Mouse (Mus musculus) heart, postnatal 14 days (tissue): ENCODE data around the gene Rtbdn. TPM values are rescaled to one million over a fixed set of nuclear protein-coding genes. Genes with fewer than 3 reads are reported as not detected.
"Not testable (repeated sequence)": the region's sequence is repeated elsewhere in the genome, so short reads cannot be mapped to it uniquely, and the experiment has no call there.

Source experiments
- DNase-seq, 2 experiments: peaks; one replicate each; pipeline ENCODE4 v3.0.0; 2021 to 2022
- intact Hi-C: fragments of 180-260 bp; cut with DNase I; formaldehyde crosslinking; loops from one replicate; pipeline ENCODE4 v1.15.1; 2025
- long read RNA-seq, 2 experiments: library from polyadenylated mRNA; stranded (forward); transcript quantifications; one replicate each; pipeline ENCODE4 v2.0.0; 2021
- total RNA-seq, 2 experiments: library from RNA; stranded (reverse); gene quantifications; 2 replicates each; pipeline ENCODE4 v1.2.3; 2021

Gene Rtbdn
- total RNA-seq = not detected
- long read RNA-seq, experiment 1 = 0 reads
- long read RNA-seq, experiment 2 = 0 reads

- intact Hi-C loops = no loop called here
These were observed at the start of gene Rtbdn for GRCm38 (mm10) chr8:84946528-84947240. Gene Rtbdn (plus strand): TSS chr8:84946991.

GRCm38 (mm10) chr8:84901071-84901470 lies 45.7 kb upstream of the Rtbdn start:
- intact Hi-C loops = no loop called here
- no peak for DNase-seq

More at GRCm38 (mm10) chr8:84946528-84947240, at the start of gene Rtbdn:
- DNase-seq = no peak

- intact Hi-C loops = loop anchor here (2.0 kb wide), 1 partner anchor 55 kb away; the partner anchor contains the start of gene Calr
- no peak for DNase-seq
These were observed 45.0 kb upstream of the Rtbdn start, which contains the start of gene Klf1 for GRCm38 (mm10) chr8:84901752-84902151. Gene Klf1 (plus strand): TSS chr8:84901928.

- no peak for DNase-seq
- intact Hi-C loops = loop anchor here (2.0 kb wide), 1 partner anchor 56 kb away; the partner anchor contains the start of gene Calr
These were observed 44.3 kb upstream of the Rtbdn start for GRCm38 (mm10) chr8:84902367-84902919.

- peak; percentile 94 to 96 for DNase-seq
- intact Hi-C loops = loop anchor here (2.0 kb wide), 1 partner anchor 56 kb away; the partner anchor contains the start of gene Calr
These were observed 43.7 kb upstream of the Rtbdn start for GRCm38 (mm10) chr8:84902920-84903661.

GRCm38 (mm10) chr8:84904351-84904750 lies 42.4 kb upstream of the Rtbdn start:
- intact Hi-C loops = no loop called here
- no peak for DNase-seq

GRCm38 (mm10) chr8:84907037-84907436 lies 39.8 kb upstream of the Rtbdn start:
- DNase-seq = no peak
- intact Hi-C loops = no loop called here

- no peak for DNase-seq
- intact Hi-C loops = no loop called here
These were observed 39.3 kb upstream of the Rtbdn start for GRCm38 (mm10) chr8:84907493-84907892.

GRCm38 (mm10) chr8:84907979-84908378 lies 38.8 kb upstream of the Rtbdn start:
- DNase-seq, intact Hi-C loops: not testable (repeated sequence)

- intact Hi-C loops = no loop called here
- DNase-seq = peak; percentile 95 to 96
These were observed 38.2 kb upstream of the Rtbdn start, which contains the start of gene Dnase2a for GRCm38 (mm10) chr8:84908421-84909161. Gene Dnase2a (plus strand): TSS chr8:84908560.

- DNase-seq = no peak
- intact Hi-C loops = no loop called here
These were observed 37.5 kb upstream of the Rtbdn start for GRCm38 (mm10) chr8:84909162-84909767.

GRCm38 (mm10) chr8:84909949-84910348 lies 36.8 kb upstream of the Rtbdn start:
- intact Hi-C loops = no loop called here
- no peak for DNase-seq

- DNase-seq = no peak
- intact Hi-C loops = no loop called here
These were observed 36.2 kb upstream of the Rtbdn start for GRCm38 (mm10) chr8:84910551-84910950.

GRCm38 (mm10) chr8:84911854-84912253 lies 34.9 kb upstream of the Rtbdn start:
- intact Hi-C loops = no loop called here
- DNase-seq = no peak

GRCm38 (mm10) chr8:84912391-84912790 lies 34.4 kb upstream of the Rtbdn start:
- intact Hi-C loops = no loop called here
- DNase-seq = no peak

GRCm38 (mm10) chr8:84912895-84913501 lies 33.8 kb upstream of the Rtbdn start:
- peak; percentile 56 to 62 for DNase-seq
- intact Hi-C loops = no loop called here

- no peak for DNase-seq
- intact Hi-C loops = no loop called here
These were observed 33.3 kb upstream of the Rtbdn start for GRCm38 (mm10) chr8:84913502-84913900.

- no peak for DNase-seq
- intact Hi-C loops = no loop called here
These were observed 32.8 kb upstream of the Rtbdn start for GRCm38 (mm10) chr8:84913960-84914359.

- DNase-seq = no peak
- intact Hi-C loops = no loop called here
These were observed 31.5 kb upstream of the Rtbdn start for GRCm38 (mm10) chr8:84915269-84915668.

- no peak for DNase-seq
- intact Hi-C loops = no loop called here
These were observed 29.0 kb upstream of the Rtbdn start for GRCm38 (mm10) chr8:84917781-84918180.
